Mouse (Mus musculus) thymus, adult 2 months (tissue): ENCODE data around the gene Tomt. TPM values are rescaled to one million over a fixed set of nuclear protein-coding genes. Genes with fewer than 3 reads are reported as not detected.
A peak's percentile ranks its signal among the peaks of the same experiment; 100 is the strongest.

Experiments
- DNase-seq: peaks from one replicate; pipeline ENCODE4 v3.0.0; 2021
- H3K27ac ChIP-seq: fragments of 200-500 bp; 2 replicates; pipeline ENCODE4 v1.5.1; 2012; ENCODE audit warnings: low read length, control low read depth; ENCODE audit not compliant: control insufficient read depth, insufficient read depth
- H3K27me3 ChIP-seq: fragments of 200-500 bp; 2 replicates; pipeline ENCODE4 v1.6.1; 2012; ENCODE audit warnings: mild to moderate bottlenecking, low read length, moderate library complexity, mixed read lengths; ENCODE audit not compliant: control insufficient read depth, insufficient read depth
- H3K36me3 ChIP-seq: fragments of 200-500 bp; 2 replicates; pipeline ENCODE4 v1.6.1; 2012; ENCODE audit warnings: mild to moderate bottlenecking, low read length, moderate library complexity; ENCODE audit not compliant: control insufficient read depth, insufficient read depth
- H3K4me1 ChIP-seq: fragments of 200-500 bp; replicated peaks from 2 replicates; pipeline ENCODE4 v1.6.1; 2012; ENCODE audit warnings: low read length; ENCODE audit not compliant: control insufficient read depth, insufficient read depth
- H3K4me3 ChIP-seq: fragments of 200-500 bp; 2 replicates; pipeline ENCODE4 v1.5.1; 2012; ENCODE audit warnings: mild to moderate bottlenecking, low read length, control low read depth, moderate library complexity; ENCODE audit not compliant: control insufficient read depth, insufficient read depth
- CTCF ChIP-seq: fragments of 200-500 bp; IDR thresholded peaks from 2 replicates; pipeline ENCODE4 v1.5.1; 2012; ENCODE audit warnings: mild to moderate bottlenecking, control low read depth, low read length, moderate library complexity, borderline replicate concordance; ENCODE audit not compliant: control insufficient read depth, poor library complexity, insufficient read depth; ENCODE audit errors: extremely low read depth
- POLR2A ChIP-seq: fragments of 200-500 bp; IDR thresholded peaks from 2 replicates; pipeline ENCODE4 v1.6.1; 2012; ENCODE audit warnings: mild to moderate bottlenecking, low read length, control low read depth, moderate library complexity; ENCODE audit not compliant: control insufficient read depth, poor library complexity, insufficient read depth; ENCODE audit errors: extremely low read depth
- WGBS: fragments of 180-500 bp; shearing (Covaris S2); methylation state at CpG from one replicate; pipeline ENCODE4 v1.1.7; 2018; 5-methylcytosine and 5-hydroxymethylcytosine counted together
- polyA plus RNA-seq: library from polyadenylated mRNA; depleted of rRNA; stranded (reverse); fragments of >200 nt; gene quantifications from 2 replicates; pipeline ENCODE4 v1.2.3, GENCODE M21; 2012

The Tomt gene
- polyA plus RNA-seq, 1 experiment: 0.20 TPM

DNA sequence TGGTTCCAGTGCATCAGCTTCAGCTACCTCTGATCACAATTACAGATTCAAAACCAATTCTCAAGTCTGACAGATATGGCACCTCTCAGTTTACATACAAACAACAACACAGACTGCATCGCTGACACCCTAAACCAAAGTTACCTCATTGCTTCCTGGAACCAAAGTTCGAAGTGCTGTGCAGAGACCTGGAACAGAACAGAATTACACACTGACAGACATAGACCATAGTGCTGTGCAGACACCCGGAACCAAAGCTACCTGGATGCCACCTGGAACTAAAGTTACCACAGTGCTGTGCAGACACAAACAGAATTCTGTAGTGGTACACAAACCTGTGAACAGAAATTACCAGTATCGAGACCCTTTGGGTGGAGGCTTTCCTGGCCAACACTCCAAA lies 33.6 kb upstream of the Tomt start:
- Histone ChIP-seq H3K27ac (no peak overlapping the region), H3K4me1 (0 out of 2 replicates have a peak, but pooled peaks cover 2% of the 10 kb centered on the region), H3K27me3 (no peaks in the 10 kb centered on the region), H3K4me3 (no peak overlapping the region), H3K36me3 (peaks cover 6% of the 10 kb centered on the region)
- 91% methylated on average over 4 of the region's 4 CpGs for WGBS
- no peak for DNase-seq
- TF ChIP-seq CTCF (no peak), POLR2A (no peak)

DNA sequence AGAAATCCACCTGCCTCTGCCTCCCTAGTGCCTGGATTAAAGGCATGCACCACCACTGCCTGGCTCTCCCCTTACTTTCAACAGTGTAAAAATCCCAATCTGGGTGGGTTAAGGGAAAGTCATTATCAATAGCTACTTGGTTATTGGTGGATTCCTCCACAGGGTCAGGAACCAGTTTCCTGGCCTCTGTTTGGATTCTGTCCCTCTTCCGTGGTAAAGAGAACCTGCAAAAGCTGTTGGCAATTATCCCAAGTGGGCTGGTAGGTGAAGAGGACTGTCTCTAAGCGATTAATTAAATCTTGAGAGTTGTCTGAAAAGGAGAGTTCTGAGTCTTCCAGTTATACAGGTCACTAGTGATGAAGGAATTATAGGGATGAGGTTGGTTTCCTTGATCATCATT lies 32.2 kb upstream of the Tomt start:
- Histone ChIP-seq H3K4me1 (0 out of 2 replicates have a peak, but pooled peaks cover 2% of the 10 kb centered on the region), H3K27me3 (no peaks in the 10 kb centered on the region), H3K4me3 (no peak overlapping the region), H3K27ac (no peak overlapping the region), H3K36me3 (peaks cover 6% of the 10 kb centered on the region)
- DNase-seq: no peak
- 95% methylated on average over 2 of the region's 2 CpGs for WGBS
- TF ChIP-seq CTCF (no peak), POLR2A (no peak)

DNA sequence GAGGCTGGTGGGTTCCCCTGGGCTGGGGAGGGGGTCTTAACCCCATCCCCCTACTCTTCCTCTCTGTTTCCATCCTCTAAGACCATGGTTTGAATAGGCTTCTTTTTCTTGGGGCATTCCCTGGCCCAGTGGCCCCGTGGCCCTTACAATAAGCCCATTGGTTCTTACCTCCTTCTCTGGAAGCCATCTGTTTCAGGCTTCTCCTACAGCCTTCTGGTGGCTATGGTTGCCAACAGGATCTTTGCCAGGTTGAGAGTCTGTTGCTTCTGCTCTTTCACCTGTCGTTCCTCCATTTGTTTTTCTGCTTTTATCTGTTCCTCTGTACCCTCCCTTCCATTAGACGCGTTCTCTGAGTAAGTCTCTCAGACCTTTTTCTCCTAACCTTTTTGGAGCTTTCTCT lies 31.4 kb upstream of the Tomt start:
- peaks cover 6% of the 10 kb centered on the region for H3K36me3 ChIP-seq
- no peaks in the 10 kb centered on the region for H3K27me3 ChIP-seq
- WGBS: 93% methylated on average over 4 of the region's 4 CpGs
- no peak overlapping the region for H3K27ac ChIP-seq
- 0 out of 2 replicates have a peak, but pooled peaks cover 2% of the 10 kb centered on the region for H3K4me1 ChIP-seq
- no peak overlapping the region for H3K4me3 ChIP-seq
- no peak for DNase-seq
- no peak for TF ChIP-seq POLR2A
- TF ChIP-seq CTCF: no peak

DNA sequence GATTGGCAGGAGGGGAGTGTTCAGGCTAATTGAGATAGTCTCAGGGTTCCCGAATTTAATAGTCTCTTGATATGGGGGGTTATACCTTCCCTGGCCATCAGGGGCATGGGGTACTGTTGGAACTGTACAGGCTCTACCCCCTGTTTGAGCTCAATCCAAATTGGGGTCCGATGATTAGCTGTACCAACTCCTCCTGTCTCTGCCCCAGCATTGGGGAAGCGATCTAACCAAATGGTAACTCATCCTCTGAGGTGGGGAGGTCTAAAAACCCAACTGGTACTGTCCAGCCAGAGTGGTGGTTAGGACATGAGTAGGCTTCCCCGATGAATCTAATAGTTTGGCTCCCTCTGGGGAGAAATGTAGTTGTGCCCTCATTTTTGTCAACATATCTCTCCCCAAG lies 30.8 kb upstream of the Tomt start:
- Histone ChIP-seq H3K4me1 (0 out of 2 replicates have a peak, but pooled peaks cover 2% of the 10 kb centered on the region), H3K36me3 (peaks cover 6% of the 10 kb centered on the region), H3K27ac (no peak overlapping the region), H3K4me3 (no peak overlapping the region), H3K27me3 (no peaks in the 10 kb centered on the region)
- TF ChIP-seq CTCF: no peak
- TF ChIP-seq POLR2A: no peak
- WGBS: over 99% methylated on average over 4 of the region's 4 CpGs
- no peak for DNase-seq

DNA sequence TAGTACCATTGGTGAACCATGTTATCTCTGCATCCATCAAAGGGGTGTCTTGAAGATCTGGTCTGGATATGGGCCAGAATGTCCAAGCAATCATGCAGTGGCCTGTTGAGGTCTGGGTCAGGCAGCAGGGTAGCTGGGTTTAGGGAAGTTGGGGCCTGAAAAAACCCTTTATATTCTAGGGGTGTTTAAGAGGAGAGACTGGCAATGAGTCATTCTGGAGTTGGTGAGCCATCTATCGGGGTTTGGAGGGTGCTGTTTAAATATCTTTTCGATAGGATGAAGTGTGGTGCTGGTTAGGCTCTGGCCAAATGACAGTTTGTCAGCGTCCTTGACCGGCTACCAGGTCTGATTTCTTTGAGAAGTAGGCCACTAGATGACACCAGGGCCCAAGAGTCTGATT lies 29.8 kb upstream of the Tomt start:
- DNase-seq: no peak
- H3K36me3 ChIP-seq: peaks cover 6% of the 10 kb centered on the region
- no peaks in the 10 kb centered on the region for H3K27me3 ChIP-seq
- 0 out of 2 replicates have a peak, but pooled peaks cover 2% of the 10 kb centered on the region for H3K4me1 ChIP-seq
- no peak for TF ChIP-seq CTCF
- no peak overlapping the region for H3K27ac ChIP-seq
- WGBS: 85% methylated on average over 4 of the region's 4 CpGs
- no peak overlapping the region for H3K4me3 ChIP-seq

DNA sequence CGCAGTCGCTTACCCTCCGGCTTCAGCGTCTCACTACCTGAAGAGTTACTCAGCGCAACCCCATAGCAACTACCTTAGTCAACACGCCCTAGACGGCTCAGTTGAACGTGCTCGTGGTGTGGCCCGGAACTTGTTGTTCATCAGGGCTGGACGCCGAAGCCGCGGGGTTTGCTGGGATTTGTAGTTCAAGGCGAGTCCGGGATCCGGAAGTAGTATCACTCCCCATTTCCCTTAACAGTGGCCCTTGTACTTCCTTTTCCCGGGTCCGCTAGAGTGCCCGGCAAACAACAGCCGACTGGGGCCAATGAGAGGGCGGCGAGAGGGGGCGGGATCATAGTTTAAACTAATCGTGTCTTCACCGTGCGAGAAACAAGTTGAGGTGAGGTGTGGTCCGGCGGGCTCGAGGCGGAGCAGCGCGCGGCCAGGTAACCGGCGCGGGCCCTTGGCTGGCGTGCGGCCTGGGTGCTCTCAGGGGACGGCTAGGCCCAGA lies 27.6 kb upstream of the Tomt start, which contains the start of the genes Lrrc51 and Numa1:
Gene Lrrc51, minus strand, starts transcription at position 145 of the 490 bp plus-strand sequence.
Gene Numa1, plus strand, starts transcription at position 361 of the 490 bp plus-strand sequence.
- Histone ChIP-seq H3K4me1 (0 out of 2 replicates have a peak, but pooled peaks cover 2% of the 10 kb centered on the region), H3K4me3 (peak within 1 kb of the TSS; percentile 83), H3K27ac (peak within 1 kb of the TSS; percentile 20; the same call in 1 of the 2 replicates), H3K36me3 (no peaks in the 10 kb centered on the region), H3K27me3 (no peaks in the 10 kb centered on the region)
- WGBS: under 1% methylated on average over 40 of the region's 40 CpGs
- DNase-seq: peak; percentile 97
- TF ChIP-seq CTCF (peak; percentile 29; the same call in 1 of the 2 replicates), POLR2A (peak; percentile 50; the same call in 1 of the 2 replicates)
